Comparison of ENCODE assay signal across 9 mouse cellular contexts in the genomic region with DNA sequence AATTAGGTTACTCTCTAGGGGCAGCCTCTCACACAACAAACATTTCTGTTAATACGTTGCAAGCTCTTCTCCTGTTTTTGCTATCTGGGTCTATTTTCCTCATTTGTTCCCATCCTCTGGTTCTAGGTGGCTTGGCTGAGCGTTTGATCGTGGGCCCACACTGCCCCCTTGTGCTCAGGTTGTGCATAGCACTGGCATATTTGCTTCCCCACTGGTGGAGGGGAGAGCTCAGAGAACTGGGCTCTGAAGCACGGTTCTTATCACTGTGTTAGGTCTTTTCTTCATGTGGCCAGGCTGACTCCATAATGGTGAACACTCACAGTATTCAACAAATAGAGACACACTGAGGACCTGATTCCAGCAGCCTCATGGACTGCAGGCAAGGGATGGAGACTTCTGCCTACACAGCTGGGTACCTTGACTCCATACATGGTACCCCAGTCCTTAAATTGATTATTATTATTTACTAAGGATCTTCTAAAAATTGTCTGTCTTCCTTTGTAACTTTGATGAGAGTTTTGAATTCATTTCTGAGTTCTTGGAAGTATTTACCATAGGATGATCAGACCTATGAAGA. TPM values are rescaled to one million over a fixed set of nuclear protein-coding genes. Genes with fewer than 3 reads are reported as not detected.
DNase-seq lines count a peak whose midpoint lies in the region; ATAC-seq and TF ChIP-seq lines count a peak whose summit lies in the region.
"Had no signal": no experiment of that assay in that cellular context is flagged by ENCODE, and none has a peak within 500 bp of the region (broad histone marks: within the 10 kb centered on the region; RNA-seq: fewer than 3 reads in every experiment).

No protein-coding gene starts in this region.

- H3K4me2 ChIP-seq in forebrain, embryonic 14.5 days (ENCODE audit: low read length), result no peak overlapping the region
- H3K4me2 ChIP-seq in lung, postnatal 0 days (replicated peaks; ENCODE audit: low read depth, low read length), result no peak overlapping the region
- H3K4me2 ChIP-seq: heart, embryonic 13.5 days had no signal

- H3K27me3 ChIP-seq in E14TG2a.4 (ENCODE audit: insufficient read depth, low read length), result no peaks in the 10 kb centered on the region; the same call in 1 of the 2 replicates
- H3K27me3 ChIP-seq in forebrain, embryonic 14.5 days (replicated peaks; ENCODE audit: control insufficient read depth, insufficient read depth, low read length), result no peaks in the 10 kb centered on the region
- H3K27me3 ChIP-seq in lung, postnatal 0 days (replicated peaks; ENCODE audit: insufficient read depth, low read length), result no peaks in the 10 kb centered on the region
- H3K27me3 ChIP-seq: heart, embryonic 13.5 days had no signal

- no peak for TF ChIP-seq EP300 in lung, postnatal 0 days (IDR thresholded peaks at IDR 0.05)

- WGBS in forebrain, embryonic 14.5 days, result 11% methylated on average over 4 of the region's 4 CpGs
- WGBS in lung, postnatal 0 days, result 2% methylated on average over 4 of the region's 4 CpGs

- peak; percentile 27 for DNase-seq in c-Kit-positive CD71-positive TER-119-negative erythroid progenitor cells, embryonic 14.5 days (ENCODE audit: low read depth)
- DNase-seq in forebrain, embryonic 14.5 days (ENCODE audit: low spot score), result peak; percentile 77
- peak; percentile 84 to 90 for DNase-seq in heart, postnatal 36 days
- peak; percentile 53 to 90 for DNase-seq in layer of hippocampus, adult 18-20 months (ENCODE audit: low spot score in 2 of 2)
- DNase-seq in lung, postnatal 0 days (ENCODE audit: low spot score), result peak; percentile 70
- peak; percentile 77 for DNase-seq in ovary, postnatal 36 days (ENCODE audit: low spot score)
- peak; percentile 55 for DNase-seq in thymus, postnatal 25 days

- peak; percentile 74 for ATAC-seq in forebrain, embryonic 14.5 days
- ATAC-seq in lung, postnatal 0 days, result peak; percentile 43; the same call in 1 of the 2 replicates

- TF ChIP-seq CTCF in E14TG2a.4 (conservative IDR thresholded peaks at IDR 0.05; ENCODE audit: low read length), result peak; percentile 98
- TF ChIP-seq CTCF in lung, postnatal 0 days (IDR thresholded peaks at IDR 0.05), result peak; percentile 98

- no peak overlapping the region for H3K9ac ChIP-seq in forebrain, embryonic 14.5 days (ENCODE audit: low read length)
- H3K9ac ChIP-seq in lung, postnatal 0 days (replicated peaks; ENCODE audit: low read depth), result no peak overlapping the region
- H3K9ac ChIP-seq: heart, embryonic 13.5 days had no signal

- no peaks in the 10 kb centered on the region for H3K4me1 ChIP-seq in E14TG2a.4 (replicated peaks; ENCODE audit: low read depth, low read length)
- no peaks in the 10 kb centered on the region for H3K4me1 ChIP-seq in forebrain, embryonic 14.5 days (ENCODE audit: control insufficient read depth, insufficient read depth, low read length)
- H3K4me1 ChIP-seq in lung, postnatal 0 days (ENCODE audit: insufficient read depth, low read depth, low read length), result no peaks in the 10 kb centered on the region

- no peak overlapping the region for H3K27ac ChIP-seq in forebrain, embryonic 14.5 days (ENCODE audit: low read depth, low read length)
- H3K27ac ChIP-seq in lung, postnatal 0 days (ENCODE audit: low read length), result no peak overlapping the region
- H3K27ac ChIP-seq: heart, embryonic 13.5 days had no signal

- H3K4me3 ChIP-seq in E14TG2a.4 (replicated peaks; ENCODE audit: low read length), result no peak overlapping the region
- no peak overlapping the region for H3K4me3 ChIP-seq in forebrain, embryonic 14.5 days (ENCODE audit: low read depth, low read length)
- H3K4me3 ChIP-seq in lung, postnatal 0 days (ENCODE audit: low read depth, low read length), result no peak overlapping the region
- H3K4me3 ChIP-seq: heart, embryonic 13.5 days had no signal

- H3K9me3 ChIP-seq in E14TG2a.4 (ENCODE audit: low read length), result no peaks in the 10 kb centered on the region
- no peaks in the 10 kb centered on the region for H3K9me3 ChIP-seq in forebrain, embryonic 14.5 days (replicated peaks; ENCODE audit: control insufficient read depth, low read length)
- no peaks in the 10 kb centered on the region for H3K9me3 ChIP-seq in lung, postnatal 0 days (ENCODE audit: low read length)
- H3K9me3 ChIP-seq: heart, embryonic 13.5 days had no signal

- intact Hi-C loops in heart, postnatal 36 days (cut with DNase I), result loop anchor here (1.0 to 2.0 kb wide), 3 partner anchors 122 to 315 kb away; no protein-coding TSS in a partner anchor

- H3K36me3 ChIP-seq in E14TG2a.4 (ENCODE audit: insufficient read depth, low read length), result no peaks in the 10 kb centered on the region
- H3K36me3 ChIP-seq in forebrain, embryonic 14.5 days (ENCODE audit: control insufficient read depth, insufficient read depth, low read length), result no peaks in the 10 kb centered on the region
- no peaks in the 10 kb centered on the region for H3K36me3 ChIP-seq in lung, postnatal 0 days (ENCODE audit: insufficient read depth, low read length)
- H3K36me3 ChIP-seq: heart, embryonic 13.5 days had no signal

RNA-seq across cellular contexts. Expression of a gene that starts 49.6 kb away (rescaled TPM):
- polyA plus RNA-seq in forebrain, embryonic 14.5 days (2014; fragmentation: Nextera tagmentation; extraction: Ambion mirVana), result 11.0 and 11.7 TPM in 2 replicates
- total RNA-seq in heart, postnatal 36 days (2021), result 1 to 10 TPM; 1.8 to 2.0 TPM
- 10 to 100 TPM; 10.2 to 12.3 TPM for total RNA-seq in layer of hippocampus, adult 18-20 months (2021)
- 0.10 and 0.25 TPM in 2 replicates for polyA plus RNA-seq in lung, postnatal 0 days (2015; fragmentation: Nextera tagmentation; extraction: Ambion mirVana)

Comparison
In these comparisons a context has a peak if more than half of its experiments do, and no peak if none do; other contexts are left out.
1. DNase-seq: peak in every context shown above with its lines; median percentile 87 in heart, postnatal 36 days; 77 in forebrain, embryonic 14.5 days; 77 in ovary, postnatal 36 days; 72 in layer of hippocampus, adult 18-20 months; 70 in lung, postnatal 0 days; 55 in thymus, postnatal 25 days; 27 in c-Kit-positive CD71-positive TER-119-negative erythroid progenitor cells, embryonic 14.5 days.